Mouse (Mus musculus) intestine, embryonic 14.5 days (tissue): Measurements from ENCODE around the gene Aox3. TPM values are rescaled to one million over a fixed set of nuclear protein-coding genes. Genes with fewer than 3 reads are reported as not detected.

ENCODE experiments used
- ATAC-seq: fragments of 200-750 bp; cut with Nextera tagmentation; replicated peaks from 2 replicates; pipeline ENCODE4 v1.8.0; 2017; ENCODE audit warnings: low read depth, moderate number of reproducible peaks, moderate TSS enrichment, moderate library complexity; ENCODE audit not compliant: low FRiP score, low TSS enrichment
- DNase-seq: peaks from one replicate; pipeline ENCODE4 v3.0.0-alpha.2; 2018; ENCODE audit warnings: low spot score
- H3K27ac ChIP-seq: fragments of 300-500 bp; sonication (generic); 2 replicates; pipeline ENCODE4 v1.5.1; 2014; ENCODE audit warnings: low read depth, mild to moderate bottlenecking, control low read depth
- H3K27me3 ChIP-seq: fragments of 300-500 bp; sonication (generic); replicated peaks from 2 replicates; pipeline ENCODE4 v1.6.1; 2014; ENCODE audit warnings: low read length, control low read depth; ENCODE audit not compliant: control insufficient read depth, insufficient read depth
- H3K36me3 ChIP-seq: fragments of 300-500 bp; sonication (generic); 2 replicates; pipeline ENCODE4 v1.6.1; 2014; ENCODE audit warnings: low read length, control low read depth; ENCODE audit not compliant: control insufficient read depth, insufficient read depth
- H3K4me1 ChIP-seq: fragments of 300-500 bp; sonication (generic); replicated peaks from 2 replicates; pipeline ENCODE4 v1.6.1; 2014; ENCODE audit warnings: low read length, control low read depth, mixed read lengths; ENCODE audit not compliant: control insufficient read depth, insufficient read depth
- H3K4me2 ChIP-seq: fragments of 300-500 bp; sonication (generic); 2 replicates; pipeline ENCODE4 v1.6.1; 2014; ENCODE audit warnings: low read length
- H3K4me3 ChIP-seq: fragments of 300-500 bp; sonication (generic); 2 replicates; pipeline ENCODE4 v1.5.1; 2014; ENCODE audit warnings: low read depth, low read length, control low read depth, mixed read lengths
- H3K9ac ChIP-seq: fragments of 300-500 bp; sonication (generic); 2 replicates; pipeline ENCODE4 v1.6.1; 2014; ENCODE audit warnings: mild to moderate bottlenecking, low read length
- H3K9me3 ChIP-seq: fragments of 300-500 bp; sonication (generic); 2 replicates; pipeline ENCODE4 v1.6.1; 2016; ENCODE audit warnings: low read length, control low read depth; ENCODE audit not compliant: control insufficient read depth
- WGBS: fragments of 180-500 bp; shearing (Covaris S2); extraction: QIAGEN DNeasy Blood & Tissue Kit; methylation state at CpG from one replicate; pipeline ENCODE4 v1.1.7; 2014; 5-methylcytosine and 5-hydroxymethylcytosine counted together
- polyA plus RNA-seq: library from polyadenylated mRNA; unstranded; fragments of >200 nt; fragmentation: Nextera tagmentation; extraction: Ambion mirVana; gene quantifications from 2 replicates; pipeline ENCODE4 v1.2.1, GENCODE M21; 2014

Gene Aox3
- polyA plus RNA-seq, 1 experiment from 2014 or later = 0.42 TPM

DNA sequence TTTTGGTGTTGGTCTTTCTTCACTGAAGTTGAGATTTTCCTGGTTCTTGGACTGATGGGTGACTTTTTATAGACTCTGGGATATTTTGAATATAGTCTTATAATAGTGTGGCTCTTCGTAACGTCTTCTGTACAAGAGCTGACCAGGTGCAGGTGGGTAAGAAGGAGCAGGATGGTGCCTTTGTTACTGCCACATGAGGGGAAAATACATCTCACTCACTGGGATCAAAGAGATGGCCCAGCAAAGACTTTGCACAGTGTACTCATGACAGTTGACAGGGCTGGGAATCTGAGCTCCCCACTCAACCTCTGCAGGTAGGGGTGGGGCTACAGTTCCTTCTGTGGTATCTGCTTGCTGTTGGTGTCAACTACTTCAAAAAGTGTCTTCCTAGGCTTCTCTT lies 38.7 kb upstream of the Aox3 start:
- H3K9me3 ChIP-seq = no peaks in the 10 kb centered on the region
- H3K4me3 ChIP-seq = no peak overlapping the region
- no peak overlapping the region for H3K9ac ChIP-seq
- 88% methylated on average over 2 of the region's 2 CpGs for WGBS
- no peaks in the 10 kb centered on the region for H3K27me3 ChIP-seq
- no peak overlapping the region for H3K4me2 ChIP-seq
- DNase-seq (no peak), ATAC-seq (no peak)
- H3K4me1 ChIP-seq = no peaks in the 10 kb centered on the region
- H3K36me3 ChIP-seq = no peaks in the 10 kb centered on the region
- H3K27ac ChIP-seq = no peak overlapping the region

DNA sequence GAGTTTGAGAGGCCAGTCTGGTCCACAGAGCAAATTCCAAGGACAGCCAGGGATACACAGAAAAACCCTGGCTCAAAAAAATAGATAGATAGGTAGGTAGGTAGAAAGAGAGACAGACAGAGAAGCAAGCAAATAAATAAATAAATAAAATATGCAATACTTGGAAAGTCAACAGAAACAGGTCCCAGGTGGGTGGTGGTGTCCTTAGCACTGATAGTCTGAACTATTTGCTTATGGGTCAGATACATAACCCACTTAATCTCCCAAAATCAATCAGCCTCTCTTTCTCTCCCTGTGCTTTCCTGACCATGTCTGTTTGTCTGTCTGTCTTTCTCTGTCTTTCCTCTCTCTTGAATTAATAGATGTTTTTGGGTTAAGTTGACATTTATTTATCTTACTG lies 35.0 kb upstream of the Aox3 start:
- no peak overlapping the region for H3K9ac ChIP-seq
- DNase-seq = no peak
- H3K36me3 ChIP-seq = no peaks in the 10 kb centered on the region
- no peak overlapping the region for H3K4me3 ChIP-seq
- no peaks in the 10 kb centered on the region for H3K9me3 ChIP-seq
- H3K4me1 ChIP-seq = no peaks in the 10 kb centered on the region
- no peak overlapping the region for H3K27ac ChIP-seq
- H3K27me3 ChIP-seq = no peaks in the 10 kb centered on the region
- no peak for ATAC-seq
- H3K4me2 ChIP-seq = no peak overlapping the region

DNA sequence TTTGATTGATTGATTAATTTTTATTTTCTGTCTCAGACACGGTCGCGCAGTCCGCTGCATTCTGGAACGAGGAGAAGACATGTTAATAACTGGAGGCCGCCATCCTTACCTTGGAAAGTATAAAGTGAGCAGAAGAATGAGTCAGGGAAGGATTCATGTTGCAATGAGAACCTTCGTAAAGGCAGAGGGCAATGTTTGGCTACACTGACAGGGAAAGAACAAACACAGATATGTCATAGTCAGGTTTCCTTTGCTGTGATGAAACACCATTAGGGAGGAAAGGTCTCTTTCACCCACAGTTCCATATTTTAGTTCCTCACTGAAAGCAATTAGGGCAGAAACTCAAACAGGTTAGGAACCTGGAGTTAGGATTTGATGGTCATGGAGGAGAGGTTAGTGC lies 34.5 kb upstream of the Aox3 start:
- Histone ChIP-seq H3K9ac (no peak overlapping the region), H3K27ac (no peak overlapping the region), H3K27me3 (no peaks in the 10 kb centered on the region), H3K36me3 (no peaks in the 10 kb centered on the region), H3K4me3 (no peak overlapping the region), H3K9me3 (no peaks in the 10 kb centered on the region), H3K4me1 (no peaks in the 10 kb centered on the region), H3K4me2 (no peak overlapping the region)
- DNase-seq (no peak), ATAC-seq (no peak)
- 72% methylated on average over 7 of the region's 7 CpGs for WGBS

DNA sequence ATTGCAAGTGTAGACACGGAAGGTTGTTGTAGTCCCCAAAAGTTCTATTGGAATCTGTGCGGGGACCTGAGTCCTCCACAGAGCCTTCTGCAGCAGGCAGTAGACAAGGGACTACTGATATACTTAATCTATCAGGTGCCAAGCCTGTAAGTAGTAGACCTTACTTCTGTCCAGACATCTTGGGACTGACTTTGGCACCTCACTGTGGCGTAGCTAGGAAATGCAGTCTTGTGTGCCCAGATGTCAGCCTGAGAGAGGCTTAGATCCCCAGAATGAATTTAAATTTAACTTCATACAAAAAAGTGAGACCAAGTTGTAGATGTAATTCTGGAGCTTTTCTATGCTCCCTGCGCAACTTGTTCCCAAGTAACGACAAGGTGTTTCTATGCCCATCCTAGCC lies 33.2 kb upstream of the Aox3 start:
- no peak for ATAC-seq
- Histone ChIP-seq H3K27ac (no peak overlapping the region), H3K27me3 (no peaks in the 10 kb centered on the region), H3K9ac (no peak overlapping the region), H3K4me1 (no peaks in the 10 kb centered on the region), H3K4me2 (no peak overlapping the region), H3K9me3 (no peaks in the 10 kb centered on the region), H3K4me3 (no peak overlapping the region), H3K36me3 (no peaks in the 10 kb centered on the region)
- no peak for DNase-seq
- 91% methylated on average over 5 of the region's 5 CpGs for WGBS

DNA sequence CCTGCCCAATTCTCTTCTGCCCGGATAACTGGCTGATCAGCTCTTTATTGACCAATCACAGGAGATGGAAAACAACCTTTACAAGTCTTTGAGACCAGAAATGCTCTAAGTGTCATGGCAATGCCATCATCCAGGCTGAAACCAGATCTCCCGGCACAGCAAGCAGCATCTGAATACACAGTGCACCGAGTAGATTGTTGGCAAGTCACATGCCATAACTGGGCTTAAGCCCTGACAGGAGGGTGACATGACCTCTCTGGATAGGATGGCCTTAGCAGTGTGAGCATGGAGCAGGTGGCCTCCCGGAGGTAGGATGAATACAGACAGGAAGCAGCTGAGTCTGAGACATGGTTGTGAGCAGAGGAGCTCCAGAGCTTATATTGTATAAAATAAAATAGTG lies 32.5 kb upstream of the Aox3 start:
- no peaks in the 10 kb centered on the region for H3K36me3 ChIP-seq
- WGBS = 89% methylated on average over 4 of the region's 4 CpGs
- DNase-seq (no peak), ATAC-seq (no peak)
- H3K4me3 ChIP-seq = no peak overlapping the region
- H3K4me2 ChIP-seq = no peak overlapping the region
- no peak overlapping the region for H3K9ac ChIP-seq
- no peaks in the 10 kb centered on the region for H3K4me1 ChIP-seq
- no peak overlapping the region for H3K27ac ChIP-seq
- H3K27me3 ChIP-seq = no peaks in the 10 kb centered on the region
- no peaks in the 10 kb centered on the region for H3K9me3 ChIP-seq

DNA sequence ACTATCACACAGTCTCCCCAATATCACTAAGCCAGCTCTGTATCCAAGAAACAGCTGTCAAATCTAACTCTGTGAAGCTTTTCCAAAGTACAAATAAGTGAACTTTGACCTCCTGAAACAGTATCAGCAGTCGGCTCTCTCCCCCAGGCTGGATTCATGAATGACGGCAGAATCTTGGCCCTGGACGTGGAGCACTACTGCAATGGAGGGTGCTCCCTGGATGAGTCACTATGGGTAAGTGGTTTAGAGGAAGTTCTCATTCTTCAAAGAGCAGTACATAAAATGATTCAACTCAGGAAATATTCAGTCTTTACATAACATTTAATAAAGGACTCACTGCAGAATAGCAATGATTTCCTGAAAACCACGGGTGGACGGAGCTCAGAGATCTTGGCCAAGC lies 31.6 kb upstream of the Aox3 start:
- WGBS = 81% methylated on average over 5 of the region's 5 CpGs
- Histone ChIP-seq H3K27me3 (no peaks in the 10 kb centered on the region), H3K36me3 (no peaks in the 10 kb centered on the region), H3K4me2 (no peak overlapping the region), H3K4me1 (no peaks in the 10 kb centered on the region), H3K4me3 (no peak overlapping the region), H3K9ac (no peak overlapping the region), H3K27ac (no peak overlapping the region), H3K9me3 (no peaks in the 10 kb centered on the region)
- DNase-seq (no peak), ATAC-seq (no peak)

DNA sequence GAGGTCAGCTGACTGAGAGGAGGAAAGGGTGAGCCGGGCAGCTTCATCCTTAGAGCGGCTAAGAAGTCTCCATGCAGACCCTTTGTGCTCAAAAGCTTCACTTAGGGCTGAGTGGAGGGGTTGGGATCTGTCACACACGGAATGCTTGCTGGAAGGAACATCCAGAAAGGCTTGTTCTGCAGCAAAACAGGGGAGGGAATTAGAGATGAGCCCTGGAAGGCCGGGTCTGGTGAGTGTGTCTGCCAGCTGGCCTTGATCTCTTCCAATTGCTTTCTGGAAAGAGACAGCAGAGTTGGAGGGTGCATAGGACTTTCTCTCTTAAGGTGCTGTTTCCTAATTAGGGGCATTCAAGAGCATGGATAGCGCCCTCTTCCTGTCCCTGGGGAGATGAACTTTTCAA lies 23.6 kb upstream of the Aox3 start:
- H3K27ac ChIP-seq = no peak overlapping the region
- DNase-seq = no peak
- no peaks in the 10 kb centered on the region for H3K36me3 ChIP-seq
- 52% methylated on average over 5 of the region's 5 CpGs for WGBS
- no peak for ATAC-seq
- no peak overlapping the region for H3K9ac ChIP-seq
- no peaks in the 10 kb centered on the region for H3K27me3 ChIP-seq
- no peaks in the 10 kb centered on the region for H3K9me3 ChIP-seq
- no peak overlapping the region for H3K4me3 ChIP-seq
- no peaks in the 10 kb centered on the region for H3K4me1 ChIP-seq
- no peak overlapping the region for H3K4me2 ChIP-seq

DNA sequence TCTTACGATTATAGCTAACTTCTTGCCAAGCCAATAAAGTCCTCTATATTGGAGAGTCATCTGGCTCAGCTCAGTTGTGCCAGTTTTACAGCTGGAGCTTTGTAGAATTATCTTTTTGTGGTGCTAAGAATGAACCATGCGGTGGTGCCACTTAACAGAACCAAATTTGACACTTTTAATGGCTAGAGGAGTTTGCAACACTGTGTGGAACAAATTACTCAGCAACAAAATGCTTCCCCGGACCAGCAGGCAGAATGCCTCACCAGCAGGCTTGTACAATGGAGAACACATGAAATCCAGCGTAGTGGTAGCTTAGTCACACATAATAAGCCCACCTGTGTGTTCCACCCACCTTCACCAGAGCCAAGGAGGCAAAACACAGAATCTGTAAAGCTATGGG lies 22.7 kb upstream of the Aox3 start:
- no peaks in the 10 kb centered on the region for H3K9me3 ChIP-seq
- no peak overlapping the region for H3K4me2 ChIP-seq
- H3K27me3 ChIP-seq = no peaks in the 10 kb centered on the region
- WGBS = 80% methylated on average over 4 of the region's 4 CpGs
- H3K4me3 ChIP-seq = no peak overlapping the region
- H3K36me3 ChIP-seq = no peaks in the 10 kb centered on the region
- no peaks in the 10 kb centered on the region for H3K4me1 ChIP-seq
- no peak overlapping the region for H3K9ac ChIP-seq
- H3K27ac ChIP-seq = no peak overlapping the region
- no peak for ATAC-seq
- no peak for DNase-seq

DNA sequence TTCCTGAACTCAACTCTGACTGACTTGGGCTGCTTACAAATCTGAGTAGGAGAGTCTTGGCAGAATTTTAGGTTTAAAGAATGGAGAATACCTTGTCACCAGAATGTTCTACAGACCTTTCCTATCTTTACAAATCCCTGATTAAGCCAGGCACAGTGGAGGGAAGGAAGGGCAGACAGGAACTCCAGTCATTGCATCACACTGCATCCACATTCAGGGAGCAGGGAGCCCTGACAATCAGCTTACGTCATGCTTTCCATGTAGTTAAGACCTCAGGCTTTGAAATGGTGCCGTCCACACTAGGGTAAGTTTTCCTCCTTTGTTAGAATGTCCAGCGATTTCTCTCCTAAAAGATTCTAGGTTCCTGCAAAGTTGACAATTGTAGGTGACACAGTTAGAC lies 21.7 kb upstream of the Aox3 start:
- Histone ChIP-seq H3K4me1 (no peaks in the 10 kb centered on the region), H3K4me3 (no peak overlapping the region), H3K27ac (no peak overlapping the region), H3K9me3 (no peaks in the 10 kb centered on the region), H3K4me2 (no peak overlapping the region), H3K9ac (no peak overlapping the region), H3K36me3 (no peaks in the 10 kb centered on the region), H3K27me3 (no peaks in the 10 kb centered on the region)
- DNase-seq = no peak
- ATAC-seq = no peak
- WGBS = 82% methylated on average over 3 of the region's 3 CpGs
